Mouse (Mus musculus): ENCODE data around the gene Eda. TPM values are rescaled to one million over a fixed set of nuclear protein-coding genes. Genes with fewer than 3 reads are reported as not detected.
A peak's percentile ranks its signal among the peaks of the same experiment; 100 is the strongest.

Gene Eda
- total and polyA plus RNA-seq, 3 experiments: 0.22 to 0.34 TPM; not detected in 1

DNA sequence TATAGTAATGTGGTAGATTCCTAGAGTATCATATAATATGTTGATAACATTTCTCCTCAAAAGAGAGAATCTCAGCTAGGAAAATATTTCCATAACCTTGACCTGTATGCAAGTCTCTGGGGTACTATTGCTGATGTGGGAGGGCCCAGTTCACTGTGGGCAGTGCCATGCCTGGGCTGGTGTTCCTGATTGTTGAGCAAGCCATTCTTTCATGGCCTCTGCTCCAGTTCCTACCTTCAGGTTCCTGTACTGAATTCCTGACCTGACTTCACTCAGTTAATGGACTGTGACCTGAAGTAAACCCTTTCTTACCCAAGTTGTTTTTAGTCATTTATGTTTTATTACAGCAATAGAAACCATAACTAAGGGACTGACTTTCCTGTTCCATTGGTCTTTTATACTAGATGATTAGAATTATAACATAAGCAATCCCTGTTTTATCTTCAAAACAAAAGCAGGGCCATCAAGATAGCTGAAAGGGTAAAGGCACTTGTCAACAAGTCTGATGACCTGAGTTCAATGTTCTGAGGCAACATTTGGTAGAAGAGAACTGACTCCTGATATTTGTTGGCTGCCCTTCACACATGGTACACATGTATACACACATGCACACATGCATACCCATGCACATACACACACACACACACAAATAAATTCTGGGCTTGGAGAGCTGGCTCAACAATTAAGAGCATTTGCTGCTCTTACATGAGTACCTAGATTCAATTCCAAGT is 338.9 kb downstream of the Eda start:
- DNase-seq (ENCODE audit: low spot score) (no peak), ATAC-seq (ENCODE audit: extremely low read depth, insufficient number of reproducible peaks, low FRiP score, poor library complexity, severe bottlenecking) (no peak)
- Histone ChIP-seq H3K36me3 (replicated peaks) (no peaks in the 10 kb centered on the region), H3K9me3 (replicated peaks) (no peaks in the 10 kb centered on the region), H3K27me3 (ENCODE audit: insufficient read depth, low read length) (no peaks in the 10 kb centered on the region), H3K4me1 (ENCODE audit: insufficient read depth, low read depth, low read length) (no peaks in the 10 kb centered on the region), H3K4me3 (ENCODE audit: low read depth, low read length) (no peak overlapping the region)
- no peak for TF ChIP-seq POLR2AphosphoS5 (IDR thresholded peaks at IDR 0.05; ENCODE audit: insufficient replicate concordance, low read depth, low read length)
- TF ChIP-seq GATA1 (IDR thresholded peaks at IDR 0.05; ENCODE audit: borderline replicate concordance, low read length): no peak
- TF ChIP-seq CTCF (IDR thresholded peaks at IDR 0.05; ENCODE audit: low read depth, low read length): no peak
- no peak for TF ChIP-seq GATA2 (IDR thresholded peaks at IDR 0.05; ENCODE audit: borderline replicate concordance, low read depth, low read length)
- TF ChIP-seq TAL1 (conservative IDR thresholded peaks at IDR 0.05; ENCODE audit: low read depth, low read length): no peak

DNA sequence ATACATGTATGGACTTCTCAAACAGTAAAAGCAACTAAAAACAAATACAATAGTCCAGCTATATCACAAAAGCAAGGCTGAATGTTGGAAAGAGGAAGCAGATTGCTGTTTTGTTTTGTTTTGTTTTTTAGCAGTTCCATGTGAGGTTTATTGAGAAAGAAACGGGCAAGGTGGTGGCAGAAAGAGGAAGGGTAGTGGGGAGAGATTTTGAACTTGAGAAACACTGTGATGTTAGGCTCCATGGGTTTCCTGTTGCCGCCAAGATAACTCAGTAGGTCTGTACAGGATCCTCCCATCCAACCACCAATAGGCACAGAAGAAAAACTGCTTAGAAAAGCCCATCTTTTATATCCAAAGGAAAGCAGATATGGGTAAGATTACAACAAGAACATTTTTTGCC is 365.3 kb downstream of the Eda start:
- ATAC-seq (ENCODE audit: extremely low read depth, insufficient number of reproducible peaks, low FRiP score, poor library complexity, severe bottlenecking) (no peak), DNase-seq (ENCODE audit: low spot score) (no peak)
- TF ChIP-seq TAL1 (conservative IDR thresholded peaks at IDR 0.05; ENCODE audit: low read depth, low read length): no peak
- TF ChIP-seq GATA2 (IDR thresholded peaks at IDR 0.05; ENCODE audit: borderline replicate concordance, low read depth, low read length): no peak
- TF ChIP-seq CTCF (IDR thresholded peaks at IDR 0.05; ENCODE audit: low read depth, low read length): no peak
- TF ChIP-seq POLR2AphosphoS5 (IDR thresholded peaks at IDR 0.05; ENCODE audit: insufficient replicate concordance, low read depth, low read length): no peak
- TF ChIP-seq GATA1 (IDR thresholded peaks at IDR 0.05; ENCODE audit: borderline replicate concordance, low read length): no peak
- no peaks in the 10 kb centered on the region for H3K36me3 ChIP-seq (replicated peaks)
- H3K4me1 ChIP-seq (ENCODE audit: insufficient read depth, low read depth, low read length): no peaks in the 10 kb centered on the region
- no peaks in the 10 kb centered on the region for H3K27me3 ChIP-seq (ENCODE audit: insufficient read depth, low read length)
- no peaks in the 10 kb centered on the region for H3K9me3 ChIP-seq (replicated peaks)
- H3K4me3 ChIP-seq (ENCODE audit: low read depth, low read length): no peak overlapping the region

DNA sequence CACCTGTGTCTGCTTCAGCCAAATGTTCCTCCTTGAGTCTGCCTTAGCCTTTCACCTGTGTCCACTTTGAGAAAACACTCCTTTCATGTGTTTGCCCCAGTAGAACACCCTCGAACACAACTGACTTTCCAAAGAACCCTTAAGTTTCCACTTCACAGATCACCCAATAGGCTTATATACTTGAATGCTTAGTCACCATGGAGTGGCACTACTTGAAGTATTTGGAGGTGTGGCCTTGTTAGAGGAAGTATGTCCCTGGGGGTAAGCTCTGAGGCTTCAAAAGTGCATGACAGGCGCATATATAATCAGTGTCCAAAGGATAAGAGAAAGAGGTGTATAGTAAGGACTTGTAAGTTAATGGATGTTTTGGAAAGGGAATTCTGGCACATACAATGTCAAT is 369.0 kb downstream of the Eda start:
- Histone ChIP-seq H3K36me3 (replicated peaks) (no peaks in the 10 kb centered on the region), H3K27me3 (ENCODE audit: insufficient read depth, low read length) (no peaks in the 10 kb centered on the region), H3K4me1 (ENCODE audit: insufficient read depth, low read depth, low read length) (no peaks in the 10 kb centered on the region), H3K4me3 (ENCODE audit: low read depth, low read length) (no peak overlapping the region), H3K9me3 (replicated peaks) (no peaks in the 10 kb centered on the region)
- ATAC-seq (ENCODE audit: extremely low read depth, insufficient number of reproducible peaks, low FRiP score, poor library complexity, severe bottlenecking) (no peak), DNase-seq (ENCODE audit: low spot score) (no peak)
- no peak for TF ChIP-seq GATA1 (IDR thresholded peaks at IDR 0.05; ENCODE audit: borderline replicate concordance, low read length)
- no peak for TF ChIP-seq GATA2 (IDR thresholded peaks at IDR 0.05; ENCODE audit: borderline replicate concordance, low read depth, low read length)
- TF ChIP-seq POLR2AphosphoS5 (IDR thresholded peaks at IDR 0.05; ENCODE audit: insufficient replicate concordance, low read depth, low read length): no peak
- no peak for TF ChIP-seq TAL1 (conservative IDR thresholded peaks at IDR 0.05; ENCODE audit: low read depth, low read length)
- TF ChIP-seq CTCF (IDR thresholded peaks at IDR 0.05; ENCODE audit: low read depth, low read length): no peak

DNA sequence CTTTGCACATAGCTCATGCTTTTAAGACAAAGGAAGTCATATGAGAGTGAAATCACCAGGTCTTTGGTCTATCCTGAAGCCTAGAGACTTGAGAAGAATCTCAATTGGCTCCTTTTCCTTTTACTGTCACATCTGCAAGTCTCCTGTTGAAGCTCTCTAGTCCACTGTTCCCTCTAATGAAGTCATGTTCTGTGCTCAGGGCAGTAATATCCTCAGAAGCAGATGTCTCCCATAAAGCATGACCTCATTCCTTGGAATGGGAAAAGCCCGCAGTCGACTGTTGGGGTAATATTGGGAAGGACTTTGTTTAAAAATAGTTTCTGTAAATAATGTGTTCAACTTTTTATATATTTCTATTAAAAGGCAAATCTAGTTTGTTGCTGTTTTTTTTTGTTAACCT is 381.6 kb downstream of the Eda start:
- Histone ChIP-seq H3K9me3 (replicated peaks) (no peaks in the 10 kb centered on the region), H3K4me1 (ENCODE audit: insufficient read depth, low read depth, low read length) (no peaks in the 10 kb centered on the region), H3K4me3 (ENCODE audit: low read depth, low read length) (no peak overlapping the region), H3K27me3 (ENCODE audit: insufficient read depth, low read length) (no peaks in the 10 kb centered on the region), H3K36me3 (replicated peaks) (no peaks in the 10 kb centered on the region)
- DNase-seq (ENCODE audit: low spot score) (no peak), ATAC-seq (ENCODE audit: extremely low read depth, insufficient number of reproducible peaks, low FRiP score, poor library complexity, severe bottlenecking) (no peak)
- TF ChIP-seq POLR2AphosphoS5 (IDR thresholded peaks at IDR 0.05; ENCODE audit: insufficient replicate concordance, low read depth, low read length) (no peak), TAL1 (conservative IDR thresholded peaks at IDR 0.05; ENCODE audit: low read depth, low read length) (no peak), GATA1 (IDR thresholded peaks at IDR 0.05; ENCODE audit: borderline replicate concordance, low read length) (no peak), CTCF (IDR thresholded peaks at IDR 0.05; ENCODE audit: low read depth, low read length) (no peak), GATA2 (IDR thresholded peaks at IDR 0.05; ENCODE audit: borderline replicate concordance, low read depth, low read length) (no peak)

DNA sequence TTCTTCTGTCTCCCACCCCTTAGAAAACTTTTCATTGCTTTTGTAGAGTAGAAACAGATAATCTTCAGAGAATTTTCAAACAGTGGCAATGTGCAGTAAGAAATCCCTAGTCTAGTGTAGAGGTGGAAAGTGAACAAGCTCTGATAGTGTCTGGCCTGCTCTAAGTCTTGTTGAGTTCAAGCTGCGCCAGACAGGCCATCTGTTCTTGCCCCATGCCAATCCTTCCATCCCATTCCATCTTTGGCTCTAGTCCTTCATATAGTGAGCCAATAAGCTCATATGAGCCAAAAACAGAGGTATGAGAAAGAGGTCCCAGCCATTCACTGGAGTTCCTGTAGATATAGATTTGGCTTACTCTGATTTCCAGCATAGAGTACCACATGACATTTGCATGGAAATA is 414.5 kb downstream of the Eda start:
- Histone ChIP-seq H3K27me3 (ENCODE audit: insufficient read depth, low read length) (no peaks in the 10 kb centered on the region), H3K36me3 (replicated peaks) (no peaks in the 10 kb centered on the region), H3K4me1 (ENCODE audit: insufficient read depth, low read depth, low read length) (no peaks in the 10 kb centered on the region), H3K9me3 (replicated peaks) (no peaks in the 10 kb centered on the region), H3K4me3 (ENCODE audit: low read depth, low read length) (no peak overlapping the region)
- TF ChIP-seq CTCF (IDR thresholded peaks at IDR 0.05; ENCODE audit: low read depth, low read length) (no peak), TAL1 (conservative IDR thresholded peaks at IDR 0.05; ENCODE audit: low read depth, low read length) (no peak)
- no peak for DNase-seq (ENCODE audit: low spot score)
- no peak for ATAC-seq (ENCODE audit: extremely low read depth, insufficient number of reproducible peaks, low FRiP score, poor library complexity, severe bottlenecking)

DNA sequence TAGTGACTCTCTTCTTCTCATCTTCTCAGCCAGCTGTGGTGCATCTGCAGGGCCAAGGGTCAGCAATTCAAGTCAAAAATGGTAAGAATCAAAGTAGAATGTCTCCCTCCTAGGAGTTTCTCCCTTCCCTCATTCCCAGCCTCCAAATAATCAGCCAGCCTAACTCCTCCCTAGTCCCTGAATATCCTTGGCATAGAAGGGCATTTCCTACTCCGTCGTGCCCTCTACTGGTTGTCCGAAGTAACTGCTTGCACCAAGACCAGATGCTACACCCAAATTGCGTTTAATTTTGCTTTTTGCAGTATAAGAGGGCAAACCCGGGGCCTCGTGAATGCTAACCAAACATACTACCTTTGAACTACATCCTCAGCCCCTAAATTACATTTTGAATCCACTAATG is 416.9 kb downstream of the Eda start:
- Histone ChIP-seq H3K4me1 (ENCODE audit: insufficient read depth, low read depth, low read length) (no peaks in the 10 kb centered on the region), H3K9me3 (replicated peaks) (no peaks in the 10 kb centered on the region), H3K4me3 (ENCODE audit: low read depth, low read length) (no peak overlapping the region), H3K27me3 (ENCODE audit: insufficient read depth, low read length) (no peaks in the 10 kb centered on the region), H3K36me3 (replicated peaks) (no peaks in the 10 kb centered on the region)
- ATAC-seq (ENCODE audit: extremely low read depth, insufficient number of reproducible peaks, low FRiP score, poor library complexity, severe bottlenecking): no peak
- TF ChIP-seq GATA1 (IDR thresholded peaks at IDR 0.05; ENCODE audit: borderline replicate concordance, low read length) (no peak), CTCF (IDR thresholded peaks at IDR 0.05; ENCODE audit: low read depth, low read length) (peak; percentile 23; the same call in 1 of the 2 replicates)
- DNase-seq (ENCODE audit: low spot score): no peak

Data from G1E (cell line).